Mouse (Mus musculus) layer of hippocampus, postnatal 25 days (tissue): Measurements from ENCODE around the gene Snx7. TPM values are rescaled to one million over a fixed set of nuclear protein-coding genes. Genes with fewer than 3 reads are reported as not detected.

Source experiments
- DNase-seq, 2 experiments: peaks; one replicate each; pipeline ENCODE4 v3.0.0; 2022; ENCODE audit warnings: mixed read lengths in 2 of 2, low spot score in 1 of 2; ENCODE audit errors: extremely low spot score in 1 of 2
- total RNA-seq, 2 experiments: library from RNA; stranded (reverse); gene quantifications; 2 replicates each; pipeline ENCODE4 v1.2.3; 2021

The Snx7 gene
- 10 to 100 TPM; 15.9 to 16.1 TPM for total RNA-seq

DNA sequence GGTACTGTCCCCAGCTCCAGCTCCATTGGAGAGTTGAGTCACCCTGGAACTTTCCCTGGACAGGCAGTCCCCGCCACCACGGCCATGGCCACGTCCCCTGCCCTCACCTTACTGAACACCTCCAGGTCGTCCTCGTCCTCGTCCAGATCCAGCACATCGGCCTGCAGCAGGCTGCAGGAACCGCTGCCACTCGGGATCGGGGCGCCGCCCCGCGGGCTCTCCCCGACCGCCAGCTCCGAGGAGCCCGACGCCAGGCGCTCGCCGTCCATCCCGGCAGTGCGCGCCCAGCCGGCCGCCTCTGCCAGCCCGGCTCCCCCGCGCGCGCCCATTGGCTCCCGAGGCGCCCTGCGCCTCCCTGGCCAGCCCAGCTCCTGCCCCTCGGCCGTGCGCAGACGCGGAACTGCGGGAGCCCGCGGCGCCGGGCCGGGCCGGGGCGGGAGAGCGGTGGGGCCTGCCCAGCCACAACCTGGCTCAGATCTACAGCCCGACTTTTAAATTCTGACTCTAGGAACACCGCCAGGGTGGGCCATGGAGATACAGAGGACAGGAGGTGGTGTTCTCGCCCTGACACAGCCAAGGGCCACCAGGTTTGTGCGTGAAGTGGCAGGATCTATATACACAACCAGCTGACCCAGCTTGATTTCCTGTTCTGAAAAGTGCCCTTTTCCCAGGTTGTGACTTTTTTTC, at the start of gene Snx7:
Gene Snx7 (minus strand): TSS at position 300 of the 687 bp plus-strand sequence.
- DNase-seq, result peak; percentile 73 to 79

DNA sequence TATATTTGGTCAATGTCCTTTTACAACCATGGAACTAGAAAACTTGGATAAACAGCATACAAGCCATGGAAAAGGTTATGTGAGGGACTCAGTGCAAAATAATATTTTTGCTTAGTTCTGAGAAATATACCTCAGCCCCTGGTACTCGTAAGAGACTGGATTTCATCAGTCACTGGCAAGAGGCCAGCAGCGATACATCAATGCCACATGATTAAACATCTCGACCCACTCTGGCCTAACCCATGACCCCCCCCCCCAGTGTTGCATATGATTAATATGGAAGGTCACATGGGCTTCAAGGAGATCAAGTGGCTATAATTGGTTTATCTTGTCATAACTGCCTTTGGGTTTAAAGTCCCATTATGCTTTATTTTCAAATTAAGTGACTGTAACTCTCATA, 46.7 kb upstream of the Snx7 start:
- DNase-seq, result no peak

DNA sequence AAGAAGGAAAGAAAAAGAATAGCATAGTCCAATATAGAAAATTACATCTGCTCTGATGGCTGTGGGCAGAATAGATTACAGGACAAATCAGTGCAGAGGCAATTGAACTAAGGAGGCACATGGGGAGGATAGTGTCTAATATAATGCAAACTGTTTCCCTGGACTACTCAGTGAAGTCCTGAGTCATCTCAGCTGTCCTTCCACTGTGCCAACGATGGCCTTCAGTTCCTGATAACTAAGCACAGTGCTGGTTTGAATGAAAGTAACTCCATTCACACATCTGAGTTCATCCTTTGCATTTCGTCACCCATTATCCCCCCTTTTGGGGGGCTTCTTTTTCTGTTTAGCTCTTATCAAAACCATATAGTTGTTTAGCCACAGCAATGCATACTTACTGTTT, 25.0 kb upstream of the Snx7 start:
- DNase-seq, result no peak

DNA sequence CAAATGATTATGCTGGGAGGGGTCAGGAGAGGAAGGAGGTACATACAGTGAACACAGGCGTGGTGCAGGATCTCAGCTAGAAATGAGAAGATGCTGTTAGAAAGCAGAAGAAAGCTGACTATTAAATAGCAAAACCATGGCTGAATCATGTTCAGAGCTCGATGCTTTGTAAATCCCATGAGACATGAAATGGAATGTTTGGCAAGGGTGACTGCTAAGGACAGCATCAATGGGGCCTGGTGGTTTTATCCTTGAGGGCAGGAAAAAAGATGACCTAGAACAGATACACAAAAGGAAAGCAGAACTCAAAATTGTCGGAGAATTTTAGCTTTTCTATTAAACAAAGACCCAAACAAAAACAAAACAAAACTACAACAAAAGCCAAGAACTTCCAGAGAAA, 6.7 kb upstream of the Snx7 start:
- no peak for DNase-seq

DNA sequence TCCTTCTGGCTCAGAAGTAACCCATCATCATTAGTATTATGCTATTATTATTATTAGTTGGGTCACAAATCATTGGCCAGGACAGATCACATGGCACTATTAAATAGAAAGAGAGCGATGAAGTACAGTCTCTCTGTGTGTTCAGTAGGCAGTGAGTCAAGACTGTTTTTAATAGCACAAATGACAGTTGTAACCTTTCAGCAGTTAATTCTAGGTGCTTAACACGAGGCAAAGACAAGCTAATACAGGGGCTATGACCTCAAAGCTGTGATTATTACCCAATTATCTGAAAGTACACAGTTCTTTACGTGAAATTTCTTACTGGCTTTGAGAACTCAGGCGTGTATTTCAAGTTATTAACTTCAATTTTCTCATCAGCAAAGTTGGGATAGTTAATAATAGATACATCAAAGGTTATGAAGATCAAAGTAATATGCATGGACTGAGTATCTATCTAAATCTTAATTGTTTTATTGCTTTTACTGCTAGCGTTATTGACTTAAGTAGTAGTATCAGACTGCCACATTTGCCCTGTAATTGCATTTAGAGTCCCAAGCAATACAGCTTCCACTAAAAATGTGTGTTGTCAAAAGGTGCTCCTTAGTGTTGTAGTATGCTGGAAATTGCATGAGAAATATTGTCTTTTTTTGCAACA, 4.6 kb upstream of the Snx7 start:
- DNase-seq, result no peak

DNA sequence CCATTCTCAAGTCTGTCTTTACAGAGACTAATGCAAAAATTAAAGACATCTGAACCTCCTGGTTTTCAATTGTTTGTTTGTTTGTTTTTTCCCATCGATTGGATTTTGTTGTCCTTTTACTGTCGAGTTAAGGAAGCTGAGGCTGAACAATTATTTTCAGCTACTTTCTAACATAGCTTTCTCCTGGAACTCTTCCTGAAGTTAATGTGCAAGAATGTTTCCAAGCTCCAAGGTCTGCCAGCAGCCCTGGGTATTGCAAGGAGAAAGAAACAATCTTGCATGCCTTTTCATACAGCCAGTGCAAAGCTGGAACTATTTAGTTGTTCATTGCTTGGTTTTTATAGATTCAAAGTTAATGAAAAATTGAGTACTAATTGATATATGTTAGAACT, 584 bp upstream of the Snx7 start:
- no peak for DNase-seq

DNA sequence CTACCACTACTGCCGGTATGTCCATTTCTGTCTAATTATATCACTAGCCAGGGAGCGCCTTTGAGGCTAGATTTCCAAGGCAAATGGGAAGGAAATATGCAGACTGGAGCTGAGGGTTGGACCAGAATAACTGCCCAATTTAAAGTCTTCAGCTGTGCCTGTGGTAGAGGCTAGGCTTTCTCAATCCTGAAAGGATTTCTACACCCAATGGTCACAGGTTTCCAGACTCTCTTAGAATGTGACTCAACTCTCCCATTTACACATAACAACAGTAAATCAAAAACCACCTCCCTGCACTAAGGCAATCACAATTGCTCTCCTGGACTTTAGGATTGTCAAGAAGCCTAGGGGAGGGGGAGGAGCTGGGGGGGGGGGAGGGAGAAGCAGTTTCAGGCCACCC, 645 bp downstream of the Snx7 start:
- DNase-seq, result no peak

DNA sequence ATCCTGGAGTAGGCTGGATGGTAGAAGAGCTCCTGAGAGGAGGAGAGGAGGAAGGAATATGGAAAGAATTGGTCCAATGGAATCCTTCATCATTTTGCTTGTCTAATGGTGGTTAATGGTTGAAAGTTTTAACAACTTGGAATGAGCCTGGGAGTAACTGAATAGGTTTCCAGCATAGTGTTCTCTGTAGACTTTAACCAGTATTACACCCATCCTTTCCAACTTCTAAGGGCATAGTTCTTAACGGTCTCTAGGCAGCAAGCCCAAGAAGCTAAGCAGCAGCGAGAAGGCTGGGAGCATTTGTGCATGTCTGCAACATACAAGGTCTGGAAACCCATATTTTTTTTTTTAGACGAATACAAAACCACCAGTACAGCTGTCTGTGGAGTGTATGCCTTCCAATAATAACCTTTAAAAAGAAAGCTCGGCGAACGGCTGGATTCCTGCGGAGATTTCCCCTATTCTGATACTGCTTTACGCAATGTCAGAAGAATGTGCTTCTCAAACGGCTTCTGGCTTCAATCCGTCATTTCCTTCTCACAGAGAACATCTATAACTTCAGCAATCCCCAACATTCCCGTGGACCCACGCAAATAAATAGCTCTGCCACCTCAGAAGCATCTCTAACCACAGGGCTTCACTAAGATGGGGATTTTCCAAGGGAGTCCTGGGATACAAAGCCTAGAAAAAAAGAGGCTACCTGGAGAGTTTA, 1.9 kb downstream of the Snx7 start:
- no peak for DNase-seq

DNA sequence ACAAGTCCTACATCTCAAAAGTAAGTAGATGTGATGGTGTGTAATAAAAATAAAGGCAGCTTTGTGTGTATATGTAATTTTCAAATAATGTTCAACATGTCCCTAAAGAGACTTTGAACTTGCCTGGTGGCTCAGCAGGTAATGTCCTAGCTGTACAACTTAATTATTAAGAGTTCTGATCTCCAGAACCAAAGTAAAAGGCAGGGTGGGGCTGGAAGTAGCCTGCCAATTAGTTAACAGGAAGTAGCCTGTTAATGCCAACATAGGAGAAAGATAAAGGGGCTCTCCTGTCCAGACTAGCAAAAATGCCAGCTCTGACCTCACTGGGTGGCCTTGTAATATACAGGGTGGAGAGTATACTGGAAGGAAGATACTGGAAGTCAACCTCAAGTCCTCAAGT, 3.1 kb downstream of the Snx7 start:
- DNase-seq, result no peak

DNA sequence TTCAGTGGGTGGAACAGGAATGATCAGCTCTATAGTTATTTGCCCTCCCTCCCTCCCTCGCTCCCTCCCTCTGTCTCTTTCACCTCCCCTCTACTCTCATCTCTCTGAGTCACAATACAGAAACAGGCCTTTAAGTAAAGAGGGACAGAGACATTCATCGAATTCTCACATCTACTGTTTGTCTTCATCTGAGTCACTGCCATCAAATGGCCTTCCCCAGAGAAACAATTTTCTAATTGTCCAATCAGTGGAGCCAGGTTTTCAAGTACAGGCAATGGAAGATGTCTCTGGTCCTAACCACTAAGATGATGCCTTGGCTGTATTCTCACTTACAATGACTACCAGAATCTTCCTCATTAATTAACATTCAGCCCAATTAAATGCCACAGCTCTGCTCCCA, 5.8 kb downstream of the Snx7 start:
- no peak for DNase-seq

DNA sequence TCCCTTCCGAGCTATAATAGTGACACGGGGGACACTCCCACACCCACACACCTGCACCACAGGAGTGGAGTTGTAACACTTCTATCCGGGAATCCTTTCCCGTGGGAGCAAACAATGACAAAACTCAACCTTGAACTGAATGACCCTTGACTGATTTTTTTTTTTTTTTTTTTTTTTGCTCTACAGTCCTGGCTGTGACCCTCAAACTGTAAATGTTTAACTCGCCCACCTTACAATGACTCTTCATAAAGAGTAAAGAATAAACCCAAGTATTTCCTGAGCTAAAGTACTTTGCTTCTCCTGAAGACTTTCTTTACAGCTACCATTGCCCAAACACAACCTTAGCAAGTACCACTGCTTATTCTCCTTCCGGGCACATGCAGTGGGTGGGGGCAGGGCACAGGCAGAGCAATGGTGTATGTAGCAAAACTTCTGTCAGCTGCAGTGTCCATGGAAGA, 6.7 kb downstream of the Snx7 start:
- no peak for DNase-seq

DNA sequence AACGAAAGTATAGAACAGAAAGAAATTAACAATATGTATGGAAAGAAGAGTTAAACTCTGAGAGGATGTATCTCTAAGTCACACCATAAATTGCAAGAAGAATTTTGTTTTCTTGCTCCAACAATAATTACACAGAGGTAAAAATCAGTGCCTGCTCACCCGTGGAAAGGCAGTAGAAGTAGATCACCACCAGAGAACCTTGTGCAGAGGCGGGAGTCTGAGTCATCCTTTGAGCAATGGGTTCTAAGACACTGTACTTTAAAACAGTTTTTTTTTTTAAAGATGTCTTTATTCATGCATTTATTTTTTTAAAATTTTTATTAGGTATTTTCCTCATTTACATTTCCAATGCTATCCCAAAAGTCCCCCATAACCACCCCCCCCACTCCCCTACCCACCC, 9.7 kb downstream of the Snx7 start:
- DNase-seq, result no peak

DNA sequence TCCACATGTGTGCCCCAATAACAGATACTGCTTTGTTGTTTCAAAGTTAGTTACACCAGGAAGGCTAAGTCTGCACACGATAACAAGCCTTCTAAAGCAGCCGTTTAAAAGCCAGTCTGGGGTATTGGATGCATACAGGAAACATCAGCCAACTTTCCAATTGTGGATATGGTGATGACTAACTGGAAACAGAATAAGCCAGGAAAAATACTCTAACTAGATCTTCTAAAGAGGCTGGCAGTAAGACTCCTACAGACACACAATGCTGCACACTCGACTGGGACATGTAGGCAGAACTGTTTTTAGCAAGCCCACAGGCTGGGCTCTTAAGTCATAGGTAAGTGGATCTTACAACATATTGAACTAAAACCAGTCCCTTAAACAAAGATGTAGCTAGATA, 15.0 kb downstream of the Snx7 start:
- no peak for DNase-seq

DNA sequence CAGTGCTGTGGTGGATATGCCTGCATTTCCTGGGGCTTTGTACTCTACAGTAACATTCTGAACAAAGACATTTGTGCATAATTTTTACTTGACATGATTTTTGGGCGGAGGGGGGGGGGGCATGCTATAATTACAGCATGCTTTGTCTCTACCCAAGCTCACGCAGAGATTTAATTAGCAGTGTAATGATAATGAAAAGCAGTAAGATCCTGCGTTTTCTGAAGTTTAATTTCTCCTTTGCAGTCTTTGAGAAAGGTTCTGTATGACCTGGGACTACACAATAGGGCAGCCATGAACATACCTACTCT, 16.7 kb downstream of the Snx7 start:
- DNase-seq, result no peak

DNA sequence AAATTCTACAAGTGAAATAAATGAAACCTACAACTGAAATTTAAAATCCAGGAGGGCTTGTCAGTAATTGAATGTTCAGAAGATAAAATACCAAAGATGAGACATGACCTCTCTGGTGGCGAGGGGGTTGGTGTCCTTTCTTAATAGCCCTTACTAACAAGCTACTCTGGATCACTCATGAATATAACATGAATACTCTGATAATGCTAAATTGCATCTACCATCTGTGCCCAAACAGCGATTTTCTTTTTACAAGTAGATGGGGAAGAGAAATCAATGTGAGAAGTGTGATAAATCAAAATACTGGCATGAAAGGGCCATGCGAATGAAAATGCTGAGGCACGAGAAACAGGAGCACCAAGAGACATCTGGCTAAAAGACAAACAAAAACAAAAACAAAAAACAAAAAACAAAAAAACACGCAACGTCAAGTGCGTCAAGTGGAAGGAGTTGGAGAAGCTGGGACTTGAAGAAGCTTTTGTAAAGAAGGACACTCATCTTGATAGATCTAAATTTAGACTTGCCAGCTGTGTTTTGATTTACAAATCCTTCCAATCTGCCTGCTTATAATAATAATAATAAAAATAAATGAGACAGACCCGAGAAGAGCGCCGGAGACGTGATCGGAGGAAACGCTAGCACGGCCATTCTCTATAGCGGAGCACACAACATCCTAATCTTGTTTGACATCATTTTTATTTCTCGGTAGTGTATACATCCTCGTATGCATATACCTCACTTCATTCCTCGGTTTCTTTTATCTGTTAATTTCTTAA, 17.3 kb downstream of the Snx7 start:
- DNase-seq, result no peak

DNA sequence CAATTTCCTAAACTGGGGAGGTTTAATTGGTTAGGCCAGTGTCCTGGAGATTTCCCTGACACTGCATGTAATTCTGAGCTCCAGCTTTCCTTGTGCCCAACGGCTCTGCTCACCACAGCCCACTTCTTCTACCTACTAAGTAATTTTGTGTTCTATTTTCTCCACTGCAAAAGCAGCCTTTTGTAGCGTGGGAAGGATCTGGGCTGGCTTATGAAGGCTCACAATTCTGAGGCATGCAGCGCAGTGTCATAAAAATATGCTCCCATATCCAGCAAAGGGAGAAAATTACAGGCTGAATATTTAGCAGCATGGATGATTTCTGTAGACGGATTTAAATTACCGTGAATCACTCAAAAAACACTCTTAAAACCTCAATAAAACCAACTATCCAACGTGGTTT, 19.9 kb downstream of the Snx7 start:
- no peak for DNase-seq

DNA sequence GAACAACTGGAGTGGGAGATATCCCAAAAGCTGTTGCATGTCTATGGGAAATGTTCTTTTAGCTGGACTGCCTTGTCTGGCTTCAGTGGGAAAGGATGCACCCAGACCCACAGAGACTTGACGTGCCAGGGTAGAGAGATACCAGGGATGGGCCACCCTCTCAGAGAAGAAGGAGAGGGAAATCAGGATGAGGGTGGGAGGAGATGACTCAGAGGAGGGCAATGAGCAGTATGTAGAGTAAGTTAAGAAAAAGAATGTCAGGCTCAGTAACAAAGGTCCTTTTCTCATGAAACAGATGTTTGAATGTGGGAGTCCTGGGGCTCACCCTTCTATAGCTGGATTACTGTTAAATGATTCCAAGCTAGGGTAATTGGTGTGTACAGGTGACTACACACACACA, 26.1 kb downstream of the Snx7 start:
- DNase-seq, result no peak

DNA sequence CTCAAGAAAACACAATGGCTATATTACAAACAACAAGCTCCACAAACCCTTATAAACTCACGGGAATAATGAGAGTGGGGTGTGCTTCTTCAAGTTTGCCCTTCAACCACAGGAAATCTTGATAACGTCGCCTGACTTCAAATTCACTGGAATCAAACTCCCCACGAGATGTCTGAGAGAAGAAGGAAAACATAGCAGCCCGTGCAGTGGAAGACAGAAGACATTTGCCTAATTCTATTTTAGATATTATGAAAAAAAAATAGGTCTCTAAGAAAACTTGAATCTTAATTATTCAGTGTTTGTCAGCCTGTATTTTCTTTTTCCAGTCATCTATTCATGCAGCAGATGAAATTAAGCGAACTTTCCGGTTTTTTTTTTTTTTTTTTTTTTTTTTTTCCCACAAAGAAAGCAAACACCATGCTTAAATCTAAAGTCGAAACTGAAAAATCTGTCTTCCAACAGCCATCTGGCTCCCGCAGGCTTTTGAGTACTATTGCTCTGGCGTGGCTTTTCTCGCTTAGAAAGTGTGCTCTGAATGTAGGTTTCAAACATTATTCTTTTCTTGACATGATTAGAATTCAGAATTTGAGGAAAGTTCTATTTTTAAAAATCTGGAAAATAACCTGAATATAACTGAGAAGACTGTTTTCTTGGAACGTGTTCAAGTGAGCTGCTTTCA, 28.7 kb downstream of the Snx7 start:
- DNase-seq, result no peak

DNA sequence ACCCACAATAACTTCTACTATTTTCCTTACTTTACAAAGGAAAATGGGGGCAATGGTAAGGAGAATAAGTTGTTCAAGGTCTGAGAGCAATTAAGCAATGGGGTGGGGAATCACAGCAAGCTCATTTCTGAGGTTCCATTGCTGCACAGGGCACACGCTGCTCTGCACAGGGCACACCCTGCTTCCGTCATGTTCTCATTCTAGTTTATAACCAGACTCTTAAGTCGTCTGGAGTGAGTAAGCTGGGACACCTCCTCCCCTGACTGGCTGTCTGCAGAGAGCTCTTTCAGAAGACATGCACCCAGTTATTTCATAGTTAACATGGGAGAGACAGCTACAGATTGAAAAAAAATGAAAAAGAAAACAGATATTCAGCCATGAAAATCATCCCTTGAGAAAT, 30.7 kb downstream of the Snx7 start:
- DNase-seq, result no peak

DNA sequence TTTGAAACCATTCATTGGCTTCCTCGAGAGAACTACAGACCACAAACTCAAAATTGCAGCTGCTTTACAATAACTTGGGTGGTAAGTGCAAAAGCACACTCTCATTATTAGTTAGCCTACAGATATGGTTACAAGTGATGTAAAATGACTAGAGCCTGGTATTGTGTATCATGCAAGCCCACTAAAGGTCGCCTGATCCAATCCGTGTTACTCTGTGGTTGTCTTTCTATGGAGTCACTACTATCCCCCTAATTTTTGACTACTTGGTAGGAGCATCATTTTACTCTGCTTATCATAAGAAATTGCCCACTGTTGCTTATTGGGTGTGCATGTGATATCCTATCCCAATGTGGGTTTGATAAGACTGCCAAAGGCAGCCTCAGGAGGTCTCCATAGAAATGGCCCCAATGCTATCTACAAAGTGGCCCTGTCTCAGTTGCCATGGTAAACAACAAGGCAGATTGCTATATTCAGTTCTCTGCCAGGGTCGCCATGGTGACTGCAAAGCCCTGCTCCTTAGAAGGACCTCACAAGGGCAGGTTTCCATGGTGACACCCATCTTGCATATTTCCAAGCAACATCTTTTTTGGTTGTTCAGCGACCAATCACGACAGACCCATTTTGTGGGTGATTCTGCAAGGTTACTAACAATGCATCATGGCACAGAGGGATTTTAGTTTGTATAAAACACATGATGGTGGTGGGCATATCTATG, 42.1 kb downstream of the Snx7 start:
- DNase-seq, result peak in 1 of 2 experiments; percentile 20
